Mouse (Mus musculus) liver, adult 2 months (tissue): ENCODE results near the gene Tenm2. TPM values are rescaled to one million over a fixed set of nuclear protein-coding genes. Genes with fewer than 3 reads are reported as not detected.

Source experiments
- DNase-seq: peaks from one replicate; pipeline ENCODE4 v3.0.0-alpha.2; 2011; ENCODE audit warnings: low read depth, low spot score; ENCODE audit errors: extremely low read depth
- H3K27ac ChIP-seq: fragments of 200-500 bp; replicated peaks from 2 replicates; pipeline ENCODE4 v1.5.1; 2012; ENCODE audit warnings: low read depth, mild to moderate bottlenecking, control low read depth, inconsistent platforms, low read length; ENCODE audit not compliant: insufficient read depth
- H3K27me3 ChIP-seq: fragments of 200-500 bp; 2 replicates; pipeline ENCODE4 v1.6.1; 2012; ENCODE audit warnings: mild to moderate bottlenecking, moderate library complexity, low read length, inconsistent platforms; ENCODE audit not compliant: control insufficient read depth, insufficient read depth
- H3K36me3 ChIP-seq: fragments of 200-500 bp; 2 replicates; pipeline ENCODE4 v1.6.1; 2012; ENCODE audit warnings: low read length, inconsistent platforms; ENCODE audit not compliant: control insufficient read depth, insufficient read depth
- H3K4me1 ChIP-seq: fragments of 200-500 bp; 2 replicates; pipeline ENCODE4 v1.6.1; 2011; ENCODE audit warnings: low read length; ENCODE audit not compliant: control insufficient read depth, insufficient read depth
- H3K4me3 ChIP-seq: fragments of 200-500 bp; 2 replicates; pipeline ENCODE4 v1.5.1; 2011; ENCODE audit warnings: low read depth, mild to moderate bottlenecking, control low read depth, low read length, moderate library complexity; ENCODE audit not compliant: insufficient read depth
- H3K79me2 ChIP-seq: fragments of 200-500 bp; 2 replicates; pipeline ENCODE4 v1.6.1; 2012; ENCODE audit warnings: inconsistent platforms, mild to moderate bottlenecking, low read length, moderate library complexity; ENCODE audit not compliant: control insufficient read depth, insufficient read depth
- H3K9ac ChIP-seq: fragments of 200-500 bp; 2 replicates; pipeline ENCODE4 v1.6.1; 2012; ENCODE audit warnings: low read depth, mild to moderate bottlenecking, control low read depth, inconsistent platforms, low read length
- CTCF ChIP-seq: fragments of 200-500 bp; IDR thresholded peaks from 2 replicates; pipeline ENCODE4 v1.5.1; 2011; ENCODE audit warnings: low read depth, low read length, control low read depth
- POLR2A ChIP-seq: fragments of 200-500 bp; IDR thresholded peaks from 2 replicates; pipeline ENCODE4 v1.6.1; 2011; ENCODE audit warnings: low read length, control low read depth; ENCODE audit not compliant: insufficient read depth; ENCODE audit errors: extremely low read depth
- WGBS: fragments of 180-500 bp; shearing (Covaris S2); methylation state at CpG from one replicate; pipeline ENCODE4 v1.1.7; 2018; 5-methylcytosine and 5-hydroxymethylcytosine counted together
- polyA plus RNA-seq: library from polyadenylated mRNA; depleted of rRNA; stranded (reverse); fragments of >200 nt; gene quantifications from 2 replicates; pipeline ENCODE4 v1.2.3, GENCODE M21; 2012
- total RNA-seq: library from RNA; depleted of rRNA; stranded (reverse); fragments of >200 nt; gene quantifications from 2 replicates; pipeline ENCODE4 v1.2.3, GENCODE M21; 2014

Tenm2 gene
- total and polyA plus RNA-seq, 2 experiments, result not detected

DNA sequence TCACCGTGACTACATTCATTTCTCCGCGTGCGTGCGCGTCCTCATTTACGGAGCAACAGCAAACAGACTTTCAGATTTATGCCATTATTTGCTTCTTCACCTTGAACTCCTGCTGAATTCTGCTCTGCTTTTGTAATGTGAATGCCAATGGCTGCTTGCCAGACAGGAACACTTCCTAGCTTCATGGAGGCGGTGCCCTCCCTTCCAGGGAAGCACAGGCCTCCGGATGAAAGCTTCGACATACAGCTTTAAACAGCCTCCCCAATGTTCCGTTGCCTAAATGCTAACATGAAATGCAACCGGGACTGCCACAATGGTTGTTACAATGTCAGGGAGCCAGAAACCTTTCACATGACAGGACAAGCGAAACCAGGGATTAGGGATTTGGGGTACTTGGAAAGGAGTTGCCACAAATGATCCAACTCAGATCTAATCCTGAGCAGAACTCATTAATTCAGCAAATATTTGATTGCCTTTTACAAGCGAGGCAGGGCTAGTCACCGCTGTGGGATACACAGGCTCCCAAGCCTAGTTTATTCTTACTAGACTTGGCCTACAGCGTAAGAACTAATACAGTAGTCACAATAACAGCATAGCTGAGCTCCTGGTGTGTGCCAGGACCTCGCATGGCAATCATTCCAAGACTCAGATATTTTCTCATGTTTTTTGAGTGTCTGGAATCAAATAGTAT is 970.8 kb downstream of the Tenm2 start:
- Histone ChIP-seq H3K4me3 (no peak overlapping the region), H3K27ac (no peak overlapping the region), H3K27me3 (no peaks in the 10 kb centered on the region), H3K9ac (no peak overlapping the region), H3K36me3 (no peaks in the 10 kb centered on the region), H3K79me2 (no peaks in the 10 kb centered on the region), H3K4me1 (no peaks in the 10 kb centered on the region)
- TF ChIP-seq POLR2A (no peak), CTCF (no peak)
- DNase-seq, result no peak
- WGBS, result 81% methylated on average over 17 of the region's 17 CpGs

DNA sequence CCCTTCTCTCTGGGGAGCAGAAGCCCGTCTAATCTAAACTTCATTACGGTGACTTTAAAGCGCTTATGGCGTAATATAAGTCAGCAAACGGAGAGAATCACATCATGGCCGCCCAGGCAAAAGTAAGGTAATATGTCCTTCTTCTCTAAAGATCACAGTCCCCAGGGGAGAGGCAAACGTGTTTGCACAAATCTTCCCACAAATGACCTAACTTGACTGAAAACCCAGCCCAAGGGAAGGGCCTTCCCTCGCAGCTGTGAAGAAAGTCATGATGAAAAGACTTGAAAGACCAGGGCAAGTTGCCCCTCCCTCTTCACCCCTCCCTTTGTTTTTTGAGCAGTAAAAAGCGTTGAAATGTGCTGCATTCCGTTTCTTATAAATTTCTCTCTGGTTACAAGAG is 971.9 kb downstream of the Tenm2 start:
- TF ChIP-seq CTCF (no peak), POLR2A (no peak)
- Histone ChIP-seq H3K4me1 (no peaks in the 10 kb centered on the region), H3K4me3 (no peak overlapping the region), H3K27ac (no peak overlapping the region), H3K36me3 (no peaks in the 10 kb centered on the region), H3K79me2 (no peaks in the 10 kb centered on the region), H3K9ac (no peak overlapping the region), H3K27me3 (no peaks in the 10 kb centered on the region)
- WGBS, result 70% methylated on average over 10 of the region's 10 CpGs
- DNase-seq, result no peak

DNA sequence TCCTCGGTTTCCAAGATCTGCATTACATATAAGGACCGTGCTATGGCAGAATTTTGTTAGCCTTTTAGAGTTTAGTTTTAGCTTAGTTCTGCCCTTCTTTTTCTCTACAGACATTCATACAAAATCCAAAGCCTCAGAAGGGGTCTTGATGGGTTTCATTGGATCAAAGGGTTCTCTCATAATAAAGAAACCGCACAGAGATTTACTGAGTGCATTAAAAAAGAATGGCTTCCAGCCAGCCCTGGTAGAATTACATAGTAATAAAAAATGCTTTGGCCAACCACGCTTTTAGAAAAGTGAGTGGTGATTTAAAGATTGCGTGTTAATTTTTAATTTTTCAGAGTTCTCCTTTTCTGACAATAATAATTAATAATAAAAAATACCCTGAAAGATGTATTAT is 978.6 kb downstream of the Tenm2 start:
- Histone ChIP-seq H3K4me3 (no peak overlapping the region), H3K79me2 (no peaks in the 10 kb centered on the region), H3K27me3 (no peaks in the 10 kb centered on the region), H3K36me3 (no peaks in the 10 kb centered on the region), H3K4me1 (no peaks in the 10 kb centered on the region), H3K9ac (no peak overlapping the region), H3K27ac (no peak overlapping the region)
- DNase-seq, result no peak
- 87% methylated on average over 5 of the region's 5 CpGs for WGBS
- TF ChIP-seq CTCF (no peak), POLR2A (no peak)

DNA sequence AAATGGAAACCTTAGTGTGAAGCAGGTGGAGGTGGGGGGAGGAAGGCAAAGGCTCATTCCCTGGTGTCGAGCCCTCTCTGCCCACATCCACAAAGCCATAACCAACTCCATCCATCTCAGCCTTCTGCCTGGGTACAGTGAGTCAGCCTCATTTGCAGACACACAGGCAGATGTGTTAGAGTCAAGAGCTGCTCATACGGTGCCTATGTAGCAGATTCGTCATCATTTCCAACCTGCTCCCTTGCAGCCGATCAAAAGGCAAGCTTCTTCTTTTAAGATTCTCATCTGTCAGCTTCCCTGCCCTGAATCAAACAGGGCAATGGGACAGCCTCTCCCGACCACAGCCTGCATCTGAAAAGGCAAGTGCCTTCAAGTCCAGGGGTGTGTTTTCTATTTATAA is 979.0 kb downstream of the Tenm2 start:
- Histone ChIP-seq H3K9ac (no peak overlapping the region), H3K36me3 (no peaks in the 10 kb centered on the region), H3K27me3 (no peaks in the 10 kb centered on the region), H3K4me1 (no peaks in the 10 kb centered on the region), H3K4me3 (no peak overlapping the region), H3K79me2 (no peaks in the 10 kb centered on the region), H3K27ac (no peak overlapping the region)
- 81% methylated on average over 5 of the region's 5 CpGs for WGBS
- no peak for TF ChIP-seq POLR2A
- TF ChIP-seq CTCF, result no peak
- no peak for DNase-seq

DNA sequence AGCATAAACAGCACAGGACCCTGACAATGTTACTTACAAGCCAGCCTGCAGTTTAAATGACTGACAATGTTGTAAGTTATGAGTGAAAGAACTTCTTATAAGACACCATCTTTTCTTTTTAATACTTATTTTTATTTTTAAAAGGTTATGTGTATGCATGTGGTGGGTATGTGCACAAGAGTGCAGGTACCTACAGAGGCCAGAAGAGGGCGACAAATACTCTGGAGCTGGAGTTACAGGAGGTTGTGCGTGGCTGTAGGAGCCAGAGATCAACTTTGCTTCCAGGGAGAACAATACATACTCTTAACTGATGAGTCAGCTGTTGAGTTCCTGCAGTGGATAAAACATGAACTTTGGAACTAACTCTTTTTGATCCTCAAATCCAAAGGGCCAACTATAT is 981.7 kb downstream of the Tenm2 start:
- Histone ChIP-seq H3K9ac (no peak overlapping the region), H3K79me2 (no peaks in the 10 kb centered on the region), H3K27ac (no peak overlapping the region), H3K4me3 (no peak overlapping the region), H3K4me1 (no peaks in the 10 kb centered on the region), H3K36me3 (no peaks in the 10 kb centered on the region), H3K27me3 (no peaks in the 10 kb centered on the region)
- no peak for DNase-seq
- 77% methylated on average over 2 of the region's 2 CpGs for WGBS
- TF ChIP-seq CTCF (no peak), POLR2A (no peak)

DNA sequence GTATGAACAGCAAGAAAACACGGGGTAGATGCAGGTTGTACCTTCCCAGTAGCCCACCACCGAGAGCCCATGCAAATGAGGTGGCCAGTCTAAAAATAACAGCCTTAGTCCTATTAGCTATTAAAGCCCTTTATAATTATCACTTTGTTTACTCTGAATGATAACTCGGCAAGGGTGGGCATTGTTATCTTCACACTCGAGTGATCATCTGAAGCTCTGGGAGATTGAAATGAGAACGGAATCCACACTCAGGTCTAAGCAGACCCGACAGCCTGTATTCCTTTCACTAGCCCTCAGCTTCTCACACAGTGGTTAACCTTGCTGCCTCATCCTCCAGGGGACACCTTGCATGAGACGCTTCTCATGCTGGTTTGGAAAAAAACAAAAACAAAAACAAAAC is 985.7 kb downstream of the Tenm2 start:
- H3K4me1 ChIP-seq, result no peaks in the 10 kb centered on the region
- H3K9ac ChIP-seq, result no peak overlapping the region
- TF ChIP-seq POLR2A, result no peak
- no peak for TF ChIP-seq CTCF
- no peaks in the 10 kb centered on the region for H3K79me2 ChIP-seq
- no peak overlapping the region for H3K27ac ChIP-seq
- WGBS, result 42% methylated on average over 7 of the region's 7 CpGs
- DNase-seq, result no peak
- H3K27me3 ChIP-seq, result no peaks in the 10 kb centered on the region
- no peaks in the 10 kb centered on the region for H3K36me3 ChIP-seq
- H3K4me3 ChIP-seq, result no peak overlapping the region
